Mouse (Mus musculus) MEL (cell line): Measurements from ENCODE around the gene Mlxip. TPM values are rescaled to one million over a fixed set of nuclear protein-coding genes. Genes with fewer than 3 reads are reported as not detected.

Experiments
- DNase-seq: peaks from one replicate; pipeline ENCODE4 v3.0.0; 2011; ENCODE audit warnings: low read depth, low spot score
- H3K27ac ChIP-seq: 2 replicates; pipeline ENCODE4 v1.5.1; 2012; ENCODE audit warnings: low read depth, mild to moderate bottlenecking, control low read depth, low read length, moderate library complexity; ENCODE audit not compliant: control insufficient read depth
- H3K27me3 ChIP-seq, 2 experiments: fragments of 150-350 bp in 1 of 2; sonication (generic) in 1 of 2; 2 replicates each; pipeline ENCODE4 v1.6.1; 2012; ENCODE audit warnings: low read length in 2 of 2, mild to moderate bottlenecking in 2 of 2, improper control_type of control experiment in 1 of 2, moderate library complexity in 1 of 2; ENCODE audit not compliant: insufficient read depth in 2 of 2, control insufficient read depth in 1 of 2
- H3K36me3 ChIP-seq, 2 experiments: 2 replicates each; pipeline ENCODE4 v1.6.1; 2012 to 2014; ENCODE audit warnings: low read length in 2 of 2, improper control_type of control experiment in 1 of 2, inconsistent platforms in 1 of 2, mild to moderate bottlenecking in 1 of 2; ENCODE audit not compliant: insufficient read depth in 2 of 2, control insufficient read depth in 1 of 2
- H3K4me1 ChIP-seq, 2 experiments: fragments of 150-350 bp in 1 of 2; sonication (generic) in 1 of 2; 2 replicates each; pipeline ENCODE4 v1.6.1; 2012; ENCODE audit warnings: low read length in 2 of 2, improper control_type of control experiment in 1 of 2, mild to moderate bottlenecking in 1 of 2; ENCODE audit not compliant: insufficient read depth in 2 of 2, control insufficient read depth in 1 of 2
- H3K4me3 ChIP-seq, 2 experiments: fragments of 150-350 bp in 1 of 2; sonication (generic) in 1 of 2; 2 replicates each; pipeline ENCODE4 v1.5.1; 2012; ENCODE audit warnings: low read depth in 2 of 2, low read length in 2 of 2, mild to moderate bottlenecking in 2 of 2, moderate library complexity in 2 of 2, control low read depth in 1 of 2, improper control_type of control experiment in 1 of 2; ENCODE audit not compliant: control insufficient read depth in 1 of 2, insufficient read depth in 1 of 2
- H3K79me2 ChIP-seq: 2 replicates; pipeline ENCODE4 v1.6.1; 2012; ENCODE audit warnings: mild to moderate bottlenecking, low read length, moderate library complexity; ENCODE audit not compliant: control insufficient read depth, poor library complexity, insufficient read depth
- H3K9ac ChIP-seq: 2 replicates; pipeline ENCODE4 v1.6.1; 2012; ENCODE audit warnings: low read depth, mild to moderate bottlenecking, control low read depth, low read length, moderate library complexity; ENCODE audit not compliant: control insufficient read depth, poor library complexity, severe bottlenecking
- H3K9me3 ChIP-seq: fragments of 150-350 bp; sonication (generic); replicated peaks from 2 replicates; pipeline ENCODE4 v1.6.1; 2012; ENCODE audit warnings: mild to moderate bottlenecking, low read length, improper control_type of control experiment, moderate library complexity; ENCODE audit not compliant: insufficient read depth
- CTCF ChIP-seq, 3 experiments: IDR thresholded peaks in 2 of 3; conservative IDR thresholded peaks in 1 of 3; 2 replicates each; pipeline ENCODE4 v1.5.1; 2011 to 2012; ENCODE audit warnings: low read length in 3 of 3, low read depth in 2 of 3, mild to moderate bottlenecking in 2 of 3, improper control_type of control experiment in 1 of 3, inconsistent platforms in 1 of 3, mixed read lengths in 1 of 3, moderate library complexity in 1 of 3; ENCODE audit not compliant: control insufficient read depth in 1 of 3, insufficient read depth in 1 of 3, poor library complexity in 1 of 3, severe bottlenecking in 1 of 3
- GABPA ChIP-seq: IDR thresholded peaks from 2 replicates; pipeline ENCODE4 v1.6.1; 2012; ENCODE audit warnings: low read depth, mild to moderate bottlenecking, inconsistent platforms, low read length, improper control_type of control experiment, moderate library complexity
- JUND ChIP-seq: IDR thresholded peaks from 2 replicates; pipeline ENCODE4 v1.6.1; 2011; ENCODE audit warnings: low read depth, mild to moderate bottlenecking, improper control_type of control experiment, low read length
- MAX ChIP-seq: IDR thresholded peaks from 2 replicates; pipeline ENCODE4 v1.6.1; 2011; ENCODE audit warnings: low read length, improper control_type of control experiment
- MAZ ChIP-seq: IDR thresholded peaks from 2 replicates; pipeline ENCODE4 v1.6.1; 2012; ENCODE audit warnings: low read depth, mild to moderate bottlenecking, inconsistent platforms, low read length, improper control_type of control experiment
- MEF2A ChIP-seq: IDR thresholded peaks from 2 replicates; pipeline ENCODE4 v1.6.1; 2014; ENCODE audit warnings: low read depth, mild to moderate bottlenecking, inconsistent platforms, low read length, improper control_type of control experiment; ENCODE audit not compliant: poor library complexity, insufficient replicate concordance, severe bottlenecking; ENCODE audit errors: extremely low read depth
- MXI1 ChIP-seq: IDR thresholded peaks from 2 replicates; pipeline ENCODE4 v1.6.1; 2011; ENCODE audit warnings: mild to moderate bottlenecking, low read depth, low read length, improper control_type of control experiment
- MYC ChIP-seq: IDR thresholded peaks from 2 replicates; pipeline ENCODE4 v1.6.1; 2011; ENCODE audit warnings: low read depth, mild to moderate bottlenecking, low read length, improper control_type of control experiment, moderate library complexity
- NELFE ChIP-seq: IDR thresholded peaks from 2 replicates; pipeline ENCODE4 v1.6.1; 2011; ENCODE audit warnings: low read depth, low read length, improper control_type of control experiment
- POLR2A ChIP-seq, 2 experiments: IDR thresholded peaks; 2 replicates each; pipeline ENCODE4 v1.6.1; 2011 to 2012; ENCODE audit warnings: low read length in 2 of 2, mild to moderate bottlenecking in 2 of 2, control low read depth in 1 of 2, improper control_type of control experiment in 1 of 2, low read depth in 1 of 2, moderate library complexity in 1 of 2; ENCODE audit not compliant: control insufficient read depth in 1 of 2, insufficient read depth in 1 of 2, poor library complexity in 1 of 2
- RCOR1 ChIP-seq: IDR thresholded peaks from 2 replicates; pipeline ENCODE4 v1.6.1; 2012; ENCODE audit warnings: low read depth, mild to moderate bottlenecking, inconsistent platforms, low read length, improper control_type of control experiment
- SIN3A ChIP-seq: IDR thresholded peaks from 2 replicates; pipeline ENCODE4 v1.6.1; 2012; ENCODE audit warnings: low read length, improper control_type of control experiment, inconsistent platforms
- ZMIZ1 ChIP-seq: IDR thresholded peaks from 2 replicates; pipeline ENCODE4 v1.6.1; 2012; ENCODE audit warnings: low read depth, mild to moderate bottlenecking, inconsistent platforms, low read length, improper control_type of control experiment, moderate library complexity
- ZNF384 ChIP-seq: IDR thresholded peaks from 2 replicates; pipeline ENCODE4 v1.6.1; 2012; ENCODE audit warnings: low read depth, mild to moderate bottlenecking, inconsistent platforms, low read length, improper control_type of control experiment
- polyA plus RNA-seq, 2 experiments: library from polyadenylated mRNA; stranded (reverse) in 1 of 2; unstranded in 1 of 2; fragments of >175 nt in 1 of 2; fragments of >200 nt in 1 of 2; gene quantifications; 2 replicates each; pipeline versions ENCODE4 v1.2.1 to v1.2.4; 2012; ENCODE audit warnings: low replicate concordance in 2 of 2, low read depth in 1 of 2; ENCODE audit not compliant: insufficient read length in 2 of 2, insufficient read depth in 1 of 2, missing spikeins in 1 of 2
- total RNA-seq: library from RNA; depleted of rRNA; stranded (reverse); fragments of 300-350 nt; gene quantifications from 2 replicates; pipeline ENCODE4 v1.2.3, GENCODE M21; 2012

The Mlxip gene
- total and polyA plus RNA-seq, 3 experiments = 5.2 to 21.9 TPM; not detected in 1

DNA sequence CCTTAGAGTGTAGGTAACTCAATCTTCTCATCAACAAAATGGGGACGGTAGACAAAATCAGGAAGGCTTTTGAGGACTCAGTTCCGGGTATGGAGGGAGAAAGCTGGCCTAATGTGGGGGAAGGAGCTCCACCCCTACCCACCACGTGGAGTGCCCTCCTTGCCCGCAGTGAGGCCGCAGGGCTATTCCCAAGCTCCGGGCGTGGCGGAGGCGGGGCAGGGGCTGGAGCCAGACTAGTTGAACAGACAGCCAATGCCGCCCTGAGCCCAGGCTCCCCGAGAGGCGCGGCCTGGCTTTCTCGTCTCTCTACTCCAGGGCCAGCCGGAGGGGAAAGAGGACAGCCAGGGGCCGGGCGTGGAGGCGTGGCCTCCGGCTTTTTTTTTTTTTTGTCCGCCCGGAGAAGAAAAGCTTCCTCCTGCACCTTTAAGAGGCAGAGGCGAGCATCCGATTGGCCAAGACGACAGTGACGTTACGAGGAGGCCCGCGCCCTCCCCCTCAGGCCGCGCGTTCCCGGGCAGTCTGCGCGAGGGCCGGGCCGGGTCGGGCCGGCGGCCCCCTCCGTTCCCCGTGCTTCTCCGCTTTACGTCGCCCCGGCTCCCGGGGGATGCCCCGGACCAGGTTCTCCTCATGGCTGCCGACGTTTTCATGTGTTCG, at the start of gene Mlxip (continued):
- TF ChIP-seq CTCF (IDR thresholded peaks at IDR 0.05 in 2 of 3, conservative IDR thresholded peaks at IDR 0.05 in 1 of 3; ENCODE audit: control insufficient read depth in 1 of 3, insufficient read depth in 1 of 3, low read depth in 2 of 3, low read length in 3 of 3, poor library complexity in 1 of 3, severe bottlenecking in 1 of 3) (no peak), GABPA (no peak), MAX (peak; percentile 92), ZMIZ1 (peak; percentile 64)

DNA sequence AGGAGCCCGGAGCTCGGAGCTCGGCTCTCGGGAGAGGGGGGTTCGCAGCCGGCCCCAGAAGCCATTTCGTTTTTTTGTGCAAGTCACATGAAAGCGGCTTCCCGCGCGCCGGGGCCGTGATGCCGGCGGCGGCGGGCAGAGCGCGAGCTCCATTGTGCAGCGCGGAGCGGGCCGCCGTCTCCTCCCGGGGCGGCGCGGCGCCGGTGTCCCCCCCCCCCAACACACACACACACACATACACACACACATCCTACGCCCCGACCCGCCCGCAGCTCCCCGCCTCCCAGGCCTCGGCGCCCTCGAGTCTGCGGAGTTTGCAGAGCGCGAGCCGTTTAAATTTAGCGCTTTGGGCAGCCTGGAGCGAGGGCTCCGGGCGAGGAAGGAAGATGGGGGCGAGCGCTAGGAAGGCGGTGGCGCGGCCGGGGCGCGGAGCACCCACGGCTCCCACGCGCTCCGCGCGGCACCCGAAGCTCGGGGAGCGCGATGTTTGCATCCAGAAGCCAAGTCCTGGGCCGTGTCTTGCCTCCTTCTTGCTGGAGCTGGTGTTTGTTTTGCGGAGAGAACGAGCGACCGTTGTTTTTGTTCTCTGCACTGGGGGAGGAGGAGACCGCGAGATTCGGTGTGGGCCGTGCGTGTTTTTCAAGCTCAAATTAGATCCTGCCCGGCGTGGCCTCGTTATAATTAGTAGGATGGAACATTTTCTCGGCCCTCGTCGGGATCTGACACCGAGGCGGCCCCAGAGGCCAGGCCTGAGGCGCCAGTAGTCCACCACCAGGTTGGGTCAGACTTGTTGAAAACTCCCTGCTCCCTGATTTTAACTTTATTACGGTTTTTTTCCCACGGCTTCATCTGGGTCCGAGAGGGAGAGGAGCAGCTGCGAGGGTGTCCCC, 49.4 kb upstream of the Mlxip start:
- peak overlapping the region; percentile 86 to 90 for H3K4me3 ChIP-seq
- H3K9me3 ChIP-seq = no peaks in the 10 kb centered on the region
- DNase-seq = peak; percentile 59
- H3K27ac ChIP-seq = peak overlapping the region; percentile 84
- H3K9ac ChIP-seq = peak overlapping the region; percentile 95
- no peaks in the 10 kb centered on the region for H3K4me1 ChIP-seq
- no peaks in the 10 kb centered on the region for H3K36me3 ChIP-seq
- no peaks in the 10 kb centered on the region; a peak in 2 of 4 replicates for H3K27me3 ChIP-seq
- peak; percentile 19 to 43; a peak in 1 of 4 replicates for TF ChIP-seq POLR2A (IDR thresholded peaks at IDR 0.05; ENCODE audit: control insufficient read depth in 1 of 2, insufficient read depth in 1 of 2, low read depth in 1 of 2, low read length in 2 of 2, poor library complexity in 1 of 2)
- no peak for TF ChIP-seq ZMIZ1
- 0 out of 2 replicates have a peak, but pooled peaks have one; percentile 59 for TF ChIP-seq MAZ
- peaks cover 21% of the 10 kb centered on the region for H3K79me2 ChIP-seq

DNA sequence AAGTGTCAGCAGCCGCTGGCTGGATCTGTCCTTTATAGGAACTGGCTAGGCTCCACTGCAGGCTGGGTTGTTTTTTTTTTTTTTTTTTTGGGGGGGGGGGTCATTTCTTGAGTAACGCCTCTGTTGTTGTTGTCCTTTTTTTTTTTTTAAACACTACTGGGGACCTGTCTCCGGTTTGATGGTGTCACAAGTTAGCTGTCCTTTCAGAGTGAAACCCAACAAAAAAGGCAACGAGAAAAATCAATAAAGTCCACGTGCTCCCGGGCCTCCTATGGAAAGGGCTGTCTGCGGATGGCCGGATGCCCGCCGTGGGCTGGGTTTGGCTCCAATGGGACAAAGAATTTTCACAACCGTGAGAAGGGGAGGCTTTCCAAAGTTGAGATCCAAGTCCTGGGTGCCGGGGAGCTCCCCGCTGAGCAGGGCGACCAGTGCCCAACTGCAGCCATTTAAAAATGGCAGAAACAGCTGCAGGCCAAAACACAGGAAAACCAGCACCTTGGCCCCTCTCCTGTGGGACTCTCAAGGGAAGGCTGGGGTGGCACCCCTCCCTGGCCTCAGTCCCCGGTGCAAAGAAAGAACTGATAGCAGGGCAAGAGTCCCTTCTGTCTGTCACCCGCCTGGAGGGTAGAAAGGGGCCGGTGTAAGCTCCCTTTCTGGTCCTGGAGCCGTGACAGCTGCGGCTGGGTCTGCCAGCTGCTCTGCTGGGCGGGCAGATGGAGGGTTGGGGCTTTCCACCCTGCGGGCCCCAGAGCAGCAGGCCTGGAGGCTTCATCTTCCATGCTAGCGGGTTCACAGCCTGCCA, 48.5 kb upstream of the Mlxip start:
- peak overlapping the region; percentile 55 for H3K27ac ChIP-seq
- no peak for TF ChIP-seq MEF2A
- TF ChIP-seq MYC = 0 out of 2 replicates have a peak, but pooled peaks have one; percentile 46
- TF ChIP-seq MXI1 = peak; percentile 73
- TF ChIP-seq JUND = no peak
- TF ChIP-seq MAX = peak; percentile 42; the same call in 1 of the 2 replicates
- no peak for TF ChIP-seq NELFE
- TF ChIP-seq MAZ = no peak
- TF ChIP-seq ZNF384 = peak; percentile 84
- no peak for TF ChIP-seq RCOR1
- TF ChIP-seq SIN3A = peak; percentile 64
- TF ChIP-seq, all 39 proteins: peak for 5
- Histone ChIP-seq H3K36me3 (no peaks in the 10 kb centered on the region), H3K4me1 (no peaks in the 10 kb centered on the region), H3K4me3 (peak overlapping the region; percentile 86 to 90), H3K9ac (peak overlapping the region; percentile 95), H3K79me2 (peaks cover 21% of the 10 kb centered on the region), H3K27me3 (no peaks in the 10 kb centered on the region; a peak in 1 of 4 replicates), H3K9me3 (no peaks in the 10 kb centered on the region)
- DNase-seq = peak; percentile 21
